Mouse (Mus musculus) MEL-GATA-1-ER (cell line): ENCODE data around the gene Hira.

Experiments used
- DNase-seq: peaks from one replicate; pipeline ENCODE4 v3.0.0-alpha.2; 2012; ENCODE audit warnings: low read depth; ENCODE audit errors: extremely low read depth

Gene Hira

DNA sequence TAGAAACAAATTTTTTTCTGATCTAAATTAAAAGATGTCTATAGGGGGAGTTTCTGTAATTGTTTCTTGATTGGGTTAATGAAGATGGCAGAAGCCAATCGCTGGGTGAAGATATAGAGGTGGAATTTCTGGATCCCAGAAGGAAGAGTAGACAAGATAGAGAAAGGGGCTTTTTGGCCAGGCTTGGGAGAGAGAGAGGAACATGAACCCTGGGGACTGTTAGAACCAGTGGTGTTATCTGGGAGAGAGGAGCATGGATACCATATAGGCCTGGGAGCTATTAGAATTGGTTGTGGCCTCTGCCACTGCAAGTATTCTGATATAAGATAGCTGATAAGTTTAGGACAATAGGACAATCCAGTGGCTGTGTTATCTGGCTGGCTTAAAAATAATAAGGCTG, 136.7 kb downstream of the Hira start:
- no peak for DNase-seq

DNA sequence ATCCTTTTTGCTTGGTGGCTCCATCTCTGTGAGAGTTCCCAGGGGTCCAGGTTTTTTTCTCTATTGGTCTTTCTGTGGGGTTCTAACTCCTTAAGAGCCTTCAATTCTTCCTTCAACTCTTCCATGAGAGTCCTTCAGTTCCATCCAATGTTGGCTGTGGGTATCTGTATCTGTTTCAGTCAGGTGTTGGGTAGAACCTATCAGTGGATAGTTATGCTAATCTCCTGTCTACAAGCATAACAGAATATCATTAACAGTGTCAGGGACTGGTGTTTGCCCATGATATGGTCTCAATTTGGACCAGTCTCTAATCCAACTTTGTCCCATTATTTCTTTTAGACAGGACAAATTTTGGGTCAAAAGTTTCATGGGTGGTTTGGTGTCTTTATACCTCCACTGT, 137.8 kb downstream of the Hira start:
- DNase-seq = no peak
